Mouse (Mus musculus) fibroblast of lung, adult 2 months (primary cell): ENCODE results near the gene Ttll11.

Experiments used
- DNase-seq: peaks from one replicate; pipeline ENCODE4 v3.0.0-alpha.2; 2011; ENCODE audit warnings: low read depth

The Ttll11 gene

GRCm38 (mm10) chr2:35823589-35823988 is 156.1 kb downstream of the Ttll11 start:
- DNase-seq: no peak

DNA sequence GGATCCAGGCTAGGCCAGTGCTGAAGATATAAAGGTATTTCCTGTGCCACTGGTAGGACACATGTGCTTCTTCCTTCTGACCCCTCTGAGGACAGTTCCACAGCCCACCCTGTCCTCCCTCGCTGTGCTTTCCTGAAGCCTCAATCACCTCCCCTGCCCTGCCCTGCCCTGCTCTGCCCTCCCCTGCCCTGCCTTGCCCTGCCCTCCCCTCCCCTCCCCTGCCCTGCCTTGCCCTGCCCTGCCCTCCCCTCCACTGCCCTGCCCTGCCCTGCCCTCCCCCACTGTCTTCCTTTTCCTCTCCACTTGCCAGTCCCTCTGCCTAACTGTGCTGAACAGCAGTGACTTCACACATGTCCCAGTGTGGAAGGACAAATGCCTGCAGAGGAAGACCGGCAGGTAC is 160.8 kb downstream of the Ttll11 start:
- DNase-seq: no peak

DNA sequence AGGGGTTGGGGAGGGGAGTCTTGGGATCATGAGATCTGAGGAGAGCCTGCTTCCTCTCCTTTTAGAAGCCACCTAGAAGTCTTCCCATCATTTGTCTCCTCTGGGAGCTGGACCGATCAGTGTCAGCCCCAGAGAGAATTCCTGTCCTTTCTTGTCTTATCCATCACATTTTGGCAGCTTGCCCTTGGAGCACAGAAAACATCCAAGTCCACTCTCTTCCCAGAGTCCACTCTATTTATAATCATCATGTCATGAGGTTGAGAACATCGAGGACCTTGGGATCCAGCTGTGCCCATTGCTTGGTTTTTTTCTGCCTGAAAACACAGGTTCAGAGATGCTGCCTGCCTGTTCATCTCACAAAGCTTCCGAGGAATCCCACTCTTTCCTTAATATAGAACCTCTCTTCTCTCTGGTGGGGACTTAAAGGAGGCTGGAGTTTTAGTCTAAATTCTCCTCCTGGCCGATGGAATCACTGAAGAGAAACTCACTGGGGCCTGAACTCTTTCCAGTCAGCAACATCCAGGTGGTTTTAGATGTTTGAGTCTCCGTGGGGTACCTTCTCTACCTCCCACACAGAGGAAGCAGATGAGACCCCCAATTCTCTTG is 163.6 kb downstream of the Ttll11 start:
- DNase-seq: no peak

DNA sequence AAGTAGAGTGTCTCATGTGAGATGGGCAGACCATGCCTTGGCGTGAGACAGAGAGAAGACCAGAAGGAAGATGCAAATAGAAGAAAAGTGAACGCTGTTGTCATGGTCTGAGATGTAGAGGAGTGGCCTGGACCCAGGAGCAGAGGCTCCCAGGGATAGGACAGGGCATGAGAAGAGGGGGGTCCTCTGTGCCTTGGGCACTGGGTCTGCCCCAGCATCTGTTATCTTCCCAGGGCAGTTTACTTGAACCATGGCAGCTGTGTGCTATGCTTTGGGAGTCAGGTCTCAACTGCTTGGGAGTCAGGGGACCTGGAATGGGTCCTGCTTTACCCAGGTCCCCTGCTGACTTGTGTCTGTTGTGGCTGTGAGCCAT is 167.2 kb downstream of the Ttll11 start:
- no peak for DNase-seq

GRCm38 (mm10) chr2:35811801-35812560 is 167.7 kb downstream of the Ttll11 start:
- DNase-seq: no peak

DNA sequence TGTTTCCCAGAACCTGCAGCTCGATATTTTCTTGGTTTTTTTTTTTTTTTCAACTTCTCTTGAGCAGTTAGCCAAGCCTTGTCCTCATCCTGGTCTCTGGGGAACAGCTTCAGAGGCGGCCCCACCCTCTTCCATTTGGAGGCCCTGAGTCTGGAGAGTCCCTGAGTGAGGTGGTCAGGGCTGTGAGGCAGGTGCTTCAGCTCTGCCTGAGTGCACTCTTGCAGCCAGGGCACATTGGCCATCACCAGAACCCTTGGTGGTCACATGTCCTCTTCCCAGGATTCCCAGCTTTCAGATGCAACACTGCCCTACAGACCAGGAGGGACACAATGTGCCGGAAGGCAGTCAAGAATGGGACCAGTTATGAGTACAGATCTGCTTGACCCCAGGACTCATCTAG is 169.7 kb downstream of the Ttll11 start:
- no peak for DNase-seq

- DNase-seq: no peak
These were observed 170.6 kb downstream of the Ttll11 start for GRCm38 (mm10) chr2:35809141-35809540.

DNA sequence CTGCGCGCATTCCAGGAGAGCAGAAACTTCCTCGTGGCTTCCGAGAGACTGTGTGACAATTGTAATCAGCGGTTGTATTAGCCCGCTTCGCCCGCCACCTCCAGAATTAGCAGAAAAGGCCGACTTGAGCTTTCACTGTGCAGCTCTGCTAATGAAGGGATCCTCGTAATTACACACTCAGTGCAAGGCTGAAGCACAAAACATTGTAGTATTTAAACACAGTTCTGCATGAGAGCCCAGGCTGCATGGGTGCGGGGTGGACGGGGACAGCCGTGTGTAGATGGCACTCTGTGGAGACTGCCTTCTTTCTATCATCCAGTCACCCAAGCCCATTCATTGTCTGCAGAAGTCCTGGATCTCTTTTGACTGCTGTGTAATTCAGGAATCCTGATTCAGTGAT is 173.8 kb downstream of the Ttll11 start:
- DNase-seq: no peak

GRCm38 (mm10) chr2:35803095-35803494 is 176.6 kb downstream of the Ttll11 start:
- no peak for DNase-seq

DNA sequence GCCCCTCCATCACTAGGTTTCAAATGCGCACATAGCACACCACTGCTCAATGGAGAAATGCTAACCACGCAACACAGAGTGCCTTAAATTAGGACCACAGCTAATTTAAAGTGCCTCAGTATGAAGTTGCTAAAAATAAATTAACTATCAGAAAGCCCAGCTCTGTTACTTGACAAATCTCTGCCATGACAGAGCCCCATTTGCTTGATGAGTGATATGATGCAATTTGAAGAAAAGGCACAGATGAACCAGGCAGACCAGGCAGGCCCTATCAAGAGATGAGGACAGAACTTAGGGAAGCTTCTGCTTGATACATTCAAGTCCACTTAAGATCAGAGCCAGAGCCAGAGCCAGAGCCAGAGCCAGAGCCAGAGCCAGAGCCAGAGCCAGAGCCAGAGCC is 178.0 kb downstream of the Ttll11 start:
- no peak for DNase-seq

GRCm38 (mm10) chr2:35799073-35799472 is 180.6 kb downstream of the Ttll11 start:
- DNase-seq: no peak

DNA sequence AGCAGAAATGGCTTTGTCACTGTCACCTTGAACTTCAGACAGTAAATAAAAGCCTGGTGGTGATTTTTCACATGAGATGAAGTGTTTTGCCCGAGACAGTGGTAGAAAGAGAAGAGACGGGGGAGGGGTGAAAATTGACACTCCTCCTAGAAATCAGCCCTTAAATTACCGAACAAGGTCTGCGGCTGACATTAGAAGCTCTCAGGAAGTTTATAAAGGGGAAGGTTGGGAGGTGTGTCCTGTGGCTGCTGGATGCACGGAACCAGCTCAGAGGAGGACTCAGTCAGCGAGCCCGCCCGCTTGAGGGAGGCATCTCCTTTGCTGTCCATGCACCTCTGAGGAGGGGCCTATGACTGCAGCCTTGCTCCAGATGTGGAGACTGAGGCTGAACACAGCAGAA is 181.7 kb downstream of the Ttll11 start:
- DNase-seq: no peak

- no peak for DNase-seq
These were observed 190.1 kb downstream of the Ttll11 start for GRCm38 (mm10) chr2:35789362-35790326.

- DNase-seq: no peak
These were observed 193.8 kb downstream of the Ttll11 start for GRCm38 (mm10) chr2:35785877-35786276.

DNA sequence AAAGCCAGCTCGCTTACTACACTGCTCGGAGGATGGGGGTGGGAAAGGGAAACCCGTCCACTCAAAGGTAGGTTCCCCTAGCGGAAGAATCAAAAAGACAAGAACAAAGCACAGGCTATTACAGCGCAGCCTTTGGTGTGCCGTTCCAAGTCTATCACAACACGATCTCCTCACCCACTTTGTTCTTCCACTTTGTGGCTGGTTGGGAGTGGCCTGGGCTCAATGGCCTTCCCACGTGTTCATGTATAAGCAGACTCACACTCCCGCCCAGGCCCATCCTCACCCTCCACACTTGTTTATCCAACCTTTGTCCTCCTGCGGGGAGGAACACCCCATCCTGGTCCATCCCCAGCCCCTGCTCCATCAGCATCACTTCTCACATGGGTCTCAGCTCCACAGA is 196.3 kb downstream of the Ttll11 start:
- no peak for DNase-seq

- no peak for DNase-seq
These were observed 200.4 kb downstream of the Ttll11 start for GRCm38 (mm10) chr2:35779266-35779665.

GRCm38 (mm10) chr2:35776935-35777334 is 202.8 kb downstream of the Ttll11 start:
- DNase-seq: no peak

DNA sequence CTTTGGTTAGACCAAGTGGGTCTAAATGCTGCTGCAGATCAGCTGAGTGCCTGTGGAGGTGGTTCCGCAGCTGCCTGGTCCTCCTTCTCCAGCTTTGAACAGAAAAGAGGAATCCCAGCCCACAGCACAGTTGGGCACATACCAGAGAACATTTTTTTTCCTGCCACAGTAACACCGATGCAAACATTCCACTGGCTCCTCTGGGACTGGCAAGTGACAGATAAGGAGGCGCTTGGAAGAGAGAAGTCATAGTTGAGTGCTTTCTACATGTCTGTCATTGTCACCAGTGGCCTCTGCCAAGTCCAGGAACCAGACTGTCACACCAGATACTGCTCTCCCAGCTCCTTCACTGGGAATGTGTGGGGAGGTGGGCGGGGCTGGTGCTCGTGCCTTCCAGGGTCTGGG is 204.1 kb downstream of the Ttll11 start:
- no peak for DNase-seq

DNA sequence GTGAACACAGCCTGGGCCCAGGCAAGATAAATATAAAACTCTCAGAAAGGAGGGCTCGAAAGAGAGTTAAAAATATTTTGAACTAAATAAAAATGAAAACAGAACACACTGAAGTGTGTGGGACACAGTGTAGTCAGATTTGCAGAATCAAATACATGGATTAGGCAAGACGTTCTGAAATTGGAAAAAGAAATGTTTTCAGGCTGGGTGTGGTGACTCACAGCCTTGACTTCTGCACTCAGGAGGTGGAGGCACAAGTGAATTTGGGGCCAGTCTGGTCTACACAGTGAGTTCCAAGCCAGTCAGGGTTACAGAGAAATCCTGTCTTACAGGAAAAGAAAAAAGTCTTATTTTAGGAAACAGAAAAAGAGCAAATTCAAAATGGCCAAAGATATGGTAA is 209.2 kb downstream of the Ttll11 start:
- peak; percentile 69 for DNase-seq

GRCm38 (mm10) chr2:35769398-35769797 is 210.3 kb downstream of the Ttll11 start:
- DNase-seq: no peak

GRCm38 (mm10) chr2:35768538-35769238 is 211.0 kb downstream of the Ttll11 start:
- DNase-seq: no peak
